Mouse (Mus musculus) midbrain, embryonic 13.5 days (tissue): ENCODE measurements around the gene Tmem163. TPM values are rescaled to one million over a fixed set of nuclear protein-coding genes. Genes with fewer than 3 reads are reported as not detected.

ENCODE experiments used
- ATAC-seq: fragments of 200-750 bp; cut with Nextera tagmentation; 2 replicates; pipeline ENCODE4 v1.8.0; 2017; ENCODE audit warnings: mild to moderate bottlenecking, moderate TSS enrichment, moderate library complexity
- H3K27ac ChIP-seq: fragments of 300-500 bp; sonication (generic); 2 replicates; pipeline ENCODE4 v1.5.1; 2015; ENCODE audit warnings: inconsistent platforms, mild to moderate bottlenecking, moderate library complexity
- H3K27me3 ChIP-seq: fragments of 300-500 bp; sonication (generic); 2 replicates; pipeline ENCODE4 v1.6.1; 2015; ENCODE audit warnings: mild to moderate bottlenecking, inconsistent platforms
- H3K36me3 ChIP-seq: fragments of 300-500 bp; sonication (generic); 2 replicates; pipeline ENCODE4 v1.6.1; 2015; ENCODE audit warnings: mild to moderate bottlenecking, inconsistent platforms
- H3K4me1 ChIP-seq: fragments of 300-500 bp; sonication (generic); replicated peaks from 2 replicates; pipeline ENCODE4 v1.6.1; 2015; ENCODE audit warnings: inconsistent platforms
- H3K4me2 ChIP-seq: fragments of 300-500 bp; sonication (generic); replicated peaks from 2 replicates; pipeline ENCODE4 v1.6.1; 2015; ENCODE audit warnings: moderate library complexity, mild to moderate bottlenecking, inconsistent platforms
- H3K4me3 ChIP-seq: fragments of 300-500 bp; sonication (generic); replicated peaks from 2 replicates; pipeline ENCODE4 v1.5.1; 2015; ENCODE audit warnings: mild to moderate bottlenecking, inconsistent platforms
- H3K9ac ChIP-seq: fragments of 300-500 bp; sonication (generic); replicated peaks from 2 replicates; pipeline ENCODE4 v1.6.1; 2015; ENCODE audit warnings: mild to moderate bottlenecking, inconsistent platforms
- H3K9me3 ChIP-seq: fragments of 300-500 bp; sonication (generic); 2 replicates; pipeline ENCODE4 v1.6.1; 2016; ENCODE audit warnings: mild to moderate bottlenecking, inconsistent platforms
- WGBS: fragments of 180-500 bp; shearing (Covaris S2); methylation state at CpG from one replicate; pipeline ENCODE4 v1.1.7; 2015; 5-methylcytosine and 5-hydroxymethylcytosine counted together
- polyA plus RNA-seq: library from polyadenylated mRNA; unstranded; fragments of >200 nt; fragmentation: Nextera tagmentation; extraction: Ambion mirVana; gene quantifications from 2 replicates; pipeline ENCODE4 v1.2.1, GENCODE M21; 2015

Tmem163 gene
- 59.8 and 65.8 TPM in 2 replicates for polyA plus RNA-seq

GRCm38 (mm10) chr1:127679498-127680133 is at the start of gene Tmem163:
Tmem163 (minus strand) TSS chr1:127679548.
- ATAC-seq, result no peak
- Histone ChIP-seq H3K9ac (peak within 1 kb of the TSS; percentile 90), H3K9me3 (no peaks in the 10 kb centered on the region), H3K36me3 (no peaks in the 10 kb centered on the region), H3K4me3 (peak within 1 kb of the TSS; percentile 75), H3K27me3 (peaks cover 31% of the 10 kb centered on the region; the same call in 1 of the 2 replicates), H3K27ac (peak within 1 kb of the TSS; percentile 87), H3K4me2 (peak within 1 kb of the TSS; percentile 92), H3K4me1 (peaks cover 40% of the 10 kb centered on the region)
- 10% methylated on average over 18 of the region's 18 CpGs for WGBS

GRCm38 (mm10) chr1:127729096-127729495 is 49.7 kb upstream of the Tmem163 start, which contains the start of gene Acmsd:
Acmsd (plus strand) TSS chr1:127729413.
- H3K4me3 ChIP-seq, result no peak within 1 kb of the TSS
- no peak within 1 kb of the TSS for H3K27ac ChIP-seq
- H3K27me3 ChIP-seq, result no peaks in the 10 kb centered on the region
- no peaks in the 10 kb centered on the region for H3K9me3 ChIP-seq
- no peak within 1 kb of the TSS for H3K4me2 ChIP-seq
- H3K4me1 ChIP-seq, result no peaks in the 10 kb centered on the region
- ATAC-seq, result no peak
- no peaks in the 10 kb centered on the region for H3K36me3 ChIP-seq
- H3K9ac ChIP-seq, result no peak within 1 kb of the TSS
- WGBS, result 96% methylated on average over 4 of the region's 4 CpGs

- WGBS, result 74% methylated on average over 2 of the region's 2 CpGs
- Histone ChIP-seq H3K27ac (no peak overlapping the region), H3K4me3 (no peak overlapping the region), H3K4me1 (no peaks in the 10 kb centered on the region), H3K9ac (no peak overlapping the region), H3K27me3 (no peaks in the 10 kb centered on the region), H3K4me2 (no peak overlapping the region), H3K36me3 (no peaks in the 10 kb centered on the region), H3K9me3 (no peaks in the 10 kb centered on the region)
- ATAC-seq, result no peak
Observed at GRCm38 (mm10) chr1:127723596-127723995, 44.2 kb upstream of the Tmem163 start.

GRCm38 (mm10) chr1:127718290-127718689 is 38.9 kb upstream of the Tmem163 start:
- no peak for ATAC-seq
- no peaks in the 10 kb centered on the region for H3K36me3 ChIP-seq
- 89% methylated on average over 1 of the region's 1 CpGs for whole genome bisulfite sequencing
- no peak overlapping the region for H3K4me3 ChIP-seq
- H3K4me2 ChIP-seq, result no peak overlapping the region
- H3K4me1 ChIP-seq, result no peaks in the 10 kb centered on the region
- no peak overlapping the region for H3K9ac ChIP-seq
- H3K9me3 ChIP-seq, result no peaks in the 10 kb centered on the region
- H3K27me3 ChIP-seq, result no peaks in the 10 kb centered on the region
- H3K27ac ChIP-seq, result no peak overlapping the region

- WGBS, result 90% methylated on average over 8 of the region's 8 CpGs
- no peak for ATAC-seq
Observed at GRCm38 (mm10) chr1:127716441-127716840, 37.1 kb upstream of the Tmem163 start.

GRCm38 (mm10) chr1:127706269-127706668 is 26.9 kb upstream of the Tmem163 start:
- Histone ChIP-seq H3K4me1 (no peaks in the 10 kb centered on the region), H3K27me3 (no peaks in the 10 kb centered on the region), H3K4me2 (no peak overlapping the region), H3K36me3 (no peaks in the 10 kb centered on the region), H3K27ac (no peak overlapping the region), H3K9ac (no peak overlapping the region; the same call in 1 of the 2 replicates), H3K9me3 (no peaks in the 10 kb centered on the region), H3K4me3 (no peak overlapping the region)
- no peak for ATAC-seq
- WGBS, result 60% methylated on average over 5 of the region's 5 CpGs

More at GRCm38 (mm10) chr1:127716441-127716840, 37.1 kb upstream of the Tmem163 start:
- H3K4me2 ChIP-seq, result no peak overlapping the region
- H3K4me3 ChIP-seq, result no peak overlapping the region
- H3K27ac ChIP-seq, result no peak overlapping the region
- no peaks in the 10 kb centered on the region for H3K4me1 ChIP-seq
- H3K9ac ChIP-seq, result no peak overlapping the region
- H3K27me3 ChIP-seq, result no peaks in the 10 kb centered on the region
- no peaks in the 10 kb centered on the region for H3K36me3 ChIP-seq
- no peaks in the 10 kb centered on the region for H3K9me3 ChIP-seq

- 83% methylated on average over 1 of the region's 1 CpGs for WGBS
- ATAC-seq, result no peak
- H3K4me1 ChIP-seq, result no peaks in the 10 kb centered on the region
Observed at GRCm38 (mm10) chr1:127702187-127702586, 22.8 kb upstream of the Tmem163 start.

GRCm38 (mm10) chr1:127696533-127696932 is 17.2 kb upstream of the Tmem163 start:
- H3K9me3 ChIP-seq, result no peaks in the 10 kb centered on the region
- H3K27me3 ChIP-seq, result no peaks in the 10 kb centered on the region
- no peak overlapping the region for H3K4me2 ChIP-seq
- no peaks in the 10 kb centered on the region for H3K36me3 ChIP-seq
- H3K27ac ChIP-seq, result no peak overlapping the region
- no peaks in the 10 kb centered on the region for H3K4me1 ChIP-seq
- H3K9ac ChIP-seq, result no peak overlapping the region
- WGBS, result 24% methylated on average over 2 of the region's 2 CpGs
- 0 out of 2 replicates have a peak, but pooled peaks have one; percentile 27 for ATAC-seq
- H3K4me3 ChIP-seq, result no peak overlapping the region

More at GRCm38 (mm10) chr1:127702187-127702586, 22.8 kb upstream of the Tmem163 start:
- Histone ChIP-seq H3K27ac (no peak overlapping the region), H3K36me3 (no peaks in the 10 kb centered on the region), H3K9ac (no peak overlapping the region), H3K4me3 (no peak overlapping the region), H3K27me3 (no peaks in the 10 kb centered on the region), H3K9me3 (no peaks in the 10 kb centered on the region), H3K4me2 (no peak overlapping the region)

GRCm38 (mm10) chr1:127677661-127678580 is 1.4 kb downstream of the Tmem163 start:
- no peaks in the 10 kb centered on the region for H3K9me3 ChIP-seq
- peak overlapping the region; percentile 90 for H3K9ac ChIP-seq
- H3K4me1 ChIP-seq, result peaks cover 51% of the 10 kb centered on the region
- peak overlapping the region; percentile 87 for H3K27ac ChIP-seq
- ATAC-seq, result peak; percentile 82
- H3K4me3 ChIP-seq, result peak overlapping the region; percentile 75
- peaks cover 35% of the 10 kb centered on the region for H3K27me3 ChIP-seq
- peak overlapping the region; percentile 92 for H3K4me2 ChIP-seq
- no peaks in the 10 kb centered on the region for H3K36me3 ChIP-seq
- whole genome bisulfite sequencing, result 2% methylated on average over 63 of the region's 64 CpGs

- Histone ChIP-seq H3K4me3 (peak overlapping the region; percentile 75), H3K36me3 (no peaks in the 10 kb centered on the region), H3K9me3 (no peaks in the 10 kb centered on the region), H3K27me3 (peaks cover 35% of the 10 kb centered on the region), H3K4me1 (peaks cover 51% of the 10 kb centered on the region), H3K9ac (peak overlapping the region; percentile 90), H3K4me2 (peak overlapping the region; percentile 92), H3K27ac (peak overlapping the region; percentile 87)
- WGBS, result under 1% methylated on average over 42 of the region's 44 CpGs
- ATAC-seq, result peak; percentile 62
Observed at GRCm38 (mm10) chr1:127677131-127677631, 2.2 kb downstream of the Tmem163 start.

GRCm38 (mm10) chr1:127676516-127677099 is 2.7 kb downstream of the Tmem163 start:
- peak overlapping the region; percentile 75 for H3K4me3 ChIP-seq
- no peaks in the 10 kb centered on the region for H3K9me3 ChIP-seq
- H3K4me2 ChIP-seq, result peak overlapping the region; percentile 92
- ATAC-seq, result peak; percentile 15; the same call in 1 of the 2 replicates
- peaks cover 51% of the 10 kb centered on the region for H3K4me1 ChIP-seq
- peak overlapping the region; percentile 87 for H3K27ac ChIP-seq
- WGBS, result 3% methylated on average over 25 of the region's 25 CpGs
- no peaks in the 10 kb centered on the region for H3K36me3 ChIP-seq
- H3K27me3 ChIP-seq, result peaks cover 35% of the 10 kb centered on the region
- H3K9ac ChIP-seq, result peak overlapping the region; percentile 90
